8 mouse cellular contexts compared by ENCODE assay signal in the genomic region with DNA sequence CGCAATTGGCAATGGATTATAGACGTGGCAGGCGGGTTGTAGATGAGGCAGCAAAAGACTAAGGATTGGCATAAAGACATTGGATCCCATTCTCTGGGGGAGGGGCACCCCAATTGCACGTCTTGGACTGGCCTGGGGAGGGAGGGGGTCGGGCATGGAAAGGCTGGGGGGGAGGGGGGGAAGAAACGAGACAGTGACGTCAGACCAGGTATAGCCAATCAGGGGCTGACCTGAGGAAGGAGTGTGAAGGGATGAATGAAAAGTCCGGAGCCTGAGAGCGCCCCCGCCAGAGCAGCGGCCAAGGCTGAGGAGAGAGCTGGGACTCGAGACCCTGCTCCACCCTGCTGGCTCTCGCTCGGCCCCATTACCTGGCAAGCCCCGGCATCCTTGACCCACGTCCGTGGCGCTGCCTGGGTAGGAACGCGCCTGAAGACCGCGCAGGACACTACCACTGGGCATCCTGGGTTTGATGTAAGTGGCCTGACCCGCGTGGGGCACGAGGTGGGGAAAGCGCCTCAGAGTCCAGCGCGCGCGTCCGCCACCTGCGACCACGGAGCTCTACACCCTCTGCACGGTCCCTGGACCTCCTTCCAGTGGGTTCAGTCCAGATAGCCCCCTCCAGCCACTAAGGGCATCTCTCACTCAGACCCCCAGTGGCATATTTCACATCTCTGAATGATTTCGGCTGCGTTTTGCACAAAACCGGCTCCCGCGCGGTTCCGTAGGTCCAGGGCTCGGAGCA. TPM values are rescaled to one million over a fixed set of nuclear protein-coding genes. Genes with fewer than 3 reads are reported as not detected.
DNase-seq lines count a peak whose midpoint lies in the region; ATAC-seq and TF ChIP-seq lines count a peak whose summit lies in the region.

No protein-coding gene starts in this region.

- TF ChIP-seq CTCF in kidney, postnatal 0 days (IDR thresholded peaks at IDR 0.05; ENCODE audit: low read depth), result no peak
- no peak for TF ChIP-seq CTCF in cerebellum, adult 2 months (IDR thresholded peaks at IDR 0.05; ENCODE audit: borderline replicate concordance, insufficient read depth, low read depth, low read length)

- no peaks in the 10 kb centered on the region for H3K36me3 ChIP-seq in kidney, postnatal 0 days (ENCODE audit: insufficient read depth, low read length)
- H3K36me3 ChIP-seq in liver, embryonic 13.5 days, result no peaks in the 10 kb centered on the region

- no peak overlapping the region for H3K9ac ChIP-seq in kidney, postnatal 0 days (ENCODE audit: low read depth, low read length)
- no peak overlapping the region for H3K9ac ChIP-seq in liver, embryonic 13.5 days

- peaks cover 6% of the 10 kb centered on the region; the same call in 1 of the 2 replicates for H3K4me1 ChIP-seq in kidney, postnatal 0 days (replicated peaks; ENCODE audit: insufficient read depth, low read length)
- H3K4me1 ChIP-seq in cerebellum, adult 2 months (ENCODE audit: control insufficient read depth, insufficient read depth, low read length), result peaks cover 19% of the 10 kb centered on the region
- H3K4me1 ChIP-seq in liver, embryonic 13.5 days (replicated peaks), result peaks cover 36% of the 10 kb centered on the region

- peaks cover 95% of the 10 kb centered on the region for H3K27me3 ChIP-seq in kidney, postnatal 0 days (ENCODE audit: insufficient read depth, low read length)
- H3K27me3 ChIP-seq in cerebellum, adult 2 months (ENCODE audit: control insufficient read depth, insufficient read depth, low read length), result no peaks in the 10 kb centered on the region
- H3K27me3 ChIP-seq in liver, embryonic 13.5 days, result peaks cover 98% of the 10 kb centered on the region

- H3K9me3 ChIP-seq in kidney, postnatal 0 days (replicated peaks; ENCODE audit: low read length), result no peaks in the 10 kb centered on the region
- H3K9me3 ChIP-seq in liver, embryonic 13.5 days (replicated peaks), result no peaks in the 10 kb centered on the region

- TF ChIP-seq POLR2A in cerebellum, adult 2 months (IDR thresholded peaks at IDR 0.05; ENCODE audit: borderline replicate concordance, insufficient read depth, low read length), result peak; percentile 93

- no peak overlapping the region for H3K27ac ChIP-seq in kidney, postnatal 0 days
- peak overlapping the region; percentile 80 for H3K27ac ChIP-seq in cerebellum, adult 2 months (ENCODE audit: insufficient read depth, low read length)
- no peak overlapping the region for H3K27ac ChIP-seq in liver, embryonic 13.5 days

- H3K4me3 ChIP-seq in kidney, postnatal 0 days (replicated peaks; ENCODE audit: low read depth, low read length), result peak overlapping the region; percentile 30
- H3K4me3 ChIP-seq in cerebellum, adult 2 months (replicated peaks; ENCODE audit: insufficient read depth, low read depth, low read length), result peak overlapping the region; percentile 67
- peak overlapping the region; percentile 39 for H3K4me3 ChIP-seq in liver, embryonic 13.5 days (replicated peaks)

- peak overlapping the region; percentile 53 for H3K4me2 ChIP-seq in kidney, postnatal 0 days (ENCODE audit: low read length)
- H3K4me2 ChIP-seq in liver, embryonic 13.5 days, result peak overlapping the region; percentile 53; the same call in 1 of the 2 replicates

- DNase-seq in kidney, postnatal 0 days (ENCODE audit: low spot score), result no peak
- no peak for DNase-seq in kidney, adult 8-10 months
- DNase-seq in cerebellum, adult 2 months, result peak; percentile 88 to 90
- DNase-seq in frontal cortex, postnatal 36 days (ENCODE audit: low spot score in 2 of 2), result peak; percentile 79 to 82
- DNase-seq in liver, embryonic 13.5 days, result no peak
- peak; percentile 25 for DNase-seq in testis, postnatal 14 days (ENCODE audit: low spot score)
- DNase-seq in adrenal gland, postnatal 36 days, result no peak
- no peak for DNase-seq in adrenal gland, postnatal 14 days

- 2% methylated on average over 42 of the region's 42 CpGs for WGBS in kidney, postnatal 0 days
- 1% methylated on average over 42 of the region's 42 CpGs for WGBS in cerebellum, adult 2 months
- WGBS in liver, embryonic 13.5 days (ENCODE audit: insufficient replicate concordance), result 3% methylated on average over 42 of the region's 42 CpGs

- no peak; the same call in 1 of the 2 replicates for ATAC-seq in kidney, postnatal 0 days (replicated peaks; ENCODE audit: low FRiP score, low read depth)
- ATAC-seq in liver, embryonic 13.5 days (ENCODE audit: low read depth), result peak; percentile 18; the same call in 1 of the 2 replicates

RNA-seq across cellular contexts. Expression of a gene that starts 40.1 kb away (rescaled TPM):
- 23.2 and 24.2 TPM in 2 replicates for polyA plus RNA-seq in kidney, postnatal 0 days (2015; fragmentation: Nextera tagmentation; extraction: Ambion mirVana)
- 0.08 and 0.17 TPM in 2 replicates for polyA plus RNA-seq in cerebellum, adult 2 months (2012; rRNA removed)
- polyA plus RNA-seq in liver, embryonic 13.5 days (2015; fragmentation: Nextera tagmentation; extraction: Ambion mirVana), result 14.7 and 15.4 TPM in 2 replicates
- 1 to 10 TPM; 5.5 to 7.9 TPM for total RNA-seq in adrenal gland, postnatal 36 days (2021)
- total RNA-seq in adrenal gland, postnatal 14 days (2021), result 0.86 and 2.1 TPM in 2 replicates

Comparison
In these comparisons a context has a peak if more than half of its experiments do, and no peak if none do; other contexts are left out.
1. DNase-seq: peak in cerebellum, adult 2 months (2 of 2), frontal cortex, postnatal 36 days (2 of 2) and testis, postnatal 14 days (single experiment); none in kidney, postnatal 0 days (single experiment), kidney, adult 8-10 months (0 of 2), liver, embryonic 13.5 days (single experiment), adrenal gland, postnatal 36 days (0 of 2) and adrenal gland, postnatal 14 days (single experiment).
2. RNA of a gene that starts 40.1 kb away (polyA plus RNA-seq): 23.2 to 24.2 TPM in kidney, postnatal 0 days and 14.7 to 15.4 TPM in liver, embryonic 13.5 days; 0.08 to 0.17 TPM in cerebellum, adult 2 months; every median in the first group is over 10 times any median in the second.
3. Peak in every context shown above with its lines, with median percentiles within 50 percentile points of each other: H3K4me3 ChIP-seq.